Mouse (Mus musculus): ENCODE data around the gene Tenm4.

DNA sequence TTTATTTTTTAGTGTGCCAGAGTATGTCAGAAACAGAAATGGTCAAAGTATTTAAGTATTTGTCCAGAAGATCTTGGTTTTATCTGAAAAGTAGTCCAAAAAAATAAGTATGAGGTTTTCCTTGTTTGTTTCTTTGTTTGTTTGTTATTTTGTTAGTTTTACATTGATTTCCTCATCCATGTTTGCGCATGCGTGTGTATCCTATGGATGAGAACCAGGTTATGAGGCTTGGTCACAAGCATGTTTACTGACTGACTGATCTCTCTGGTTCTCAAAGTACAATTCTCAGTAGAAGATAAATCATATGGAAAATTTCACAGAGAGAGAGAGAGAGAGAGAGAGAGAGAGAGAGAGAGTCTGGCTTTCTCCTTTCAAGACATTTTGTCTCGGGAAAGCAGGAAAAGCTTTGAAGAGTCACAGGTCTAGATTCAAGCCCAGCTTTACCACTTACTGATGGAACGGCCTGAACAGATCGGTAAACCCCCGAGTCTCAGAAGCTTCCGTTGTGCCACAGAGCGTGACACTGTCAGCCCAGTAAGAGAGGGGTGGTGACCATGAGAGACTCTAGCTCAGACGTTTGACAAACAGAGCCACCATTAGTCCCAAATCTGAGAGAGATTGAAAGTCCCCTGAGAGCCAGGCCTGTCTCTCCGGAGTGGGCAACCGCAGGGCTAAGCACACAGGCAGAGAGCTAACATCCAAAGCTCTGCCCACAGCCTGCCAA is 487.0 kb downstream of the Tenm4 start:
- TF ChIP-seq HCFC1 (IDR thresholded peaks at IDR 0.05; ENCODE audit: borderline replicate concordance, insufficient read depth, low read length) (no peak), MAFK (IDR thresholded peaks at IDR 0.05; ENCODE audit: insufficient read depth, low read depth, low read length) (no peak)
